Mouse (Mus musculus): ENCODE measurements around the gene Tfeb.
A peak's percentile ranks its signal among the peaks of the same experiment; 100 is the strongest.

The Tfeb gene

GRCm38 (mm10) chr17:47712889-47713571 is 23.8 kb upstream of the Tfeb start:
- ATAC-seq (ENCODE audit: low TSS enrichment): peak; percentile 50; the same call in 1 of the 2 replicates

- ATAC-seq (ENCODE audit: low TSS enrichment): no peak
These were observed 21.8 kb upstream of the Tfeb start for GRCm38 (mm10) chr17:47715037-47715436.

- ATAC-seq (ENCODE audit: low TSS enrichment): no peak
These were observed 15.6 kb upstream of the Tfeb start for GRCm38 (mm10) chr17:47721183-47721582.

GRCm38 (mm10) chr17:47726566-47726965 is 10.3 kb upstream of the Tfeb start, which contains the start of gene Pgc:
TSS of gene Pgc (plus strand) at chr17:47726842.
- ATAC-seq (ENCODE audit: low TSS enrichment): no peak

- ATAC-seq (ENCODE audit: low TSS enrichment): no peak
These were observed 5.9 kb upstream of the Tfeb start for GRCm38 (mm10) chr17:47730633-47731575.

GRCm38 (mm10) chr17:47735553-47736100 is 1.2 kb upstream of the Tfeb start:
- ATAC-seq (ENCODE audit: low TSS enrichment): no peak

GRCm38 (mm10) chr17:47737271-47738065 is 638 bp downstream of the Tfeb start:
- ATAC-seq (ENCODE audit: low TSS enrichment): peak; percentile 56

- ATAC-seq (ENCODE audit: low TSS enrichment): peak; percentile 1; the same call in 1 of the 2 replicates
These were observed 1.4 kb downstream of the Tfeb start for GRCm38 (mm10) chr17:47738066-47738878.

- ATAC-seq (ENCODE audit: low TSS enrichment): no peak
These were observed 2.3 kb downstream of the Tfeb start for GRCm38 (mm10) chr17:47738879-47739798.

- no peak for ATAC-seq (ENCODE audit: low TSS enrichment)
These were observed 3.4 kb downstream of the Tfeb start for GRCm38 (mm10) chr17:47740186-47740585.

- no peak for ATAC-seq (ENCODE audit: low TSS enrichment)
These were observed 6.3 kb downstream of the Tfeb start for GRCm38 (mm10) chr17:47742991-47743734.

GRCm38 (mm10) chr17:47744086-47744485 is 7.3 kb downstream of the Tfeb start:
- no peak for ATAC-seq (ENCODE audit: low TSS enrichment)

- no peak for ATAC-seq (ENCODE audit: low TSS enrichment)
These were observed 8.0 kb downstream of the Tfeb start for GRCm38 (mm10) chr17:47744746-47745368.

GRCm38 (mm10) chr17:47748791-47749553 is 12.1 kb downstream of the Tfeb start:
- ATAC-seq (ENCODE audit: low TSS enrichment): no peak; the same call in 1 of the 2 replicates

GRCm38 (mm10) chr17:47749626-47750025 is 12.8 kb downstream of the Tfeb start:
- no peak for ATAC-seq (ENCODE audit: low TSS enrichment)

GRCm38 (mm10) chr17:47750101-47750500 is 13.3 kb downstream of the Tfeb start:
- ATAC-seq (ENCODE audit: low TSS enrichment): no peak

- no peak for ATAC-seq (ENCODE audit: low TSS enrichment)
These were observed 15.0 kb downstream of the Tfeb start for GRCm38 (mm10) chr17:47751811-47752210.
